8 mouse cellular contexts compared by ENCODE assay signal in genomic region chr15:97054131-97054530, GRCm38 (mm10). TPM values are rescaled to one million over a fixed set of nuclear protein-coding genes. Genes with fewer than 3 reads are reported as not detected.
A peak's percentile ranks its signal among the peaks of the same experiment; 100 is the strongest.
DNase-seq lines count a peak whose midpoint lies in the region; ATAC-seq lines count a peak whose summit lies in the region.
"Had no signal": no experiment of that assay in that cellular context is flagged by ENCODE, and none has a peak within 500 bp of the region (broad histone marks: within the 10 kb centered on the region; RNA-seq: fewer than 3 reads in every experiment).

No protein-coding gene starts in this region.

- WGBS in lung, embryonic 15.5 days = 54% methylated on average over 15 of the region's 15 CpGs
- 49% methylated on average over 15 of the region's 15 CpGs for WGBS in forebrain, embryonic 16.5 days
- 47% methylated on average over 15 of the region's 15 CpGs for WGBS in limb, embryonic 15.5 days
- WGBS in stomach, embryonic 16.5 days = 43% methylated on average over 15 of the region's 15 CpGs

- H3K4me3 ChIP-seq in lung, embryonic 15.5 days = peak overlapping the region; percentile 52
- peak overlapping the region; percentile 28 for H3K4me3 ChIP-seq in forebrain, embryonic 16.5 days (replicated peaks; ENCODE audit: low read length)
- H3K4me3 ChIP-seq in limb, embryonic 15.5 days = peak overlapping the region; percentile 52
- H3K4me3 ChIP-seq in stomach, embryonic 16.5 days (replicated peaks; ENCODE audit: low read length) = peak overlapping the region; percentile 58
- H3K4me3 ChIP-seq: layer of hippocampus, adult 2 months had no signal

- H3K4me2 ChIP-seq in lung, embryonic 15.5 days = peak overlapping the region; percentile 83
- H3K4me2 ChIP-seq in forebrain, embryonic 16.5 days (ENCODE audit: low read length) = peak overlapping the region; percentile 51
- peak overlapping the region; percentile 62 for H3K4me2 ChIP-seq in limb, embryonic 15.5 days
- peak overlapping the region; percentile 57 for H3K4me2 ChIP-seq in stomach, embryonic 16.5 days (ENCODE audit: low read depth, low read length)

- no peak for DNase-seq in lung, postnatal 14 days
- DNase-seq in testis, postnatal 14 days (ENCODE audit: low spot score) = no peak
- DNase-seq in layer of hippocampus, adult 9-10 months (ENCODE audit: low spot score) = no peak

- peaks cover 6% of the 10 kb centered on the region for H3K4me1 ChIP-seq in lung, embryonic 15.5 days
- H3K4me1 ChIP-seq in forebrain, embryonic 16.5 days (replicated peaks; ENCODE audit: control insufficient read depth, insufficient read depth, low read length) = 0 out of 2 replicates have a peak, but pooled peaks cover 9% of the 10 kb centered on the region
- peaks cover 11% of the 10 kb centered on the region; the same call in 1 of the 2 replicates for H3K4me1 ChIP-seq in limb, embryonic 15.5 days
- peaks cover 6% of the 10 kb centered on the region; the same call in 1 of the 2 replicates for H3K4me1 ChIP-seq in stomach, embryonic 16.5 days (ENCODE audit: control insufficient read depth, insufficient read depth, low read length)

- no peaks in the 10 kb centered on the region for H3K36me3 ChIP-seq in lung, embryonic 15.5 days
- no peaks in the 10 kb centered on the region for H3K36me3 ChIP-seq in forebrain, embryonic 16.5 days (ENCODE audit: control insufficient read depth, insufficient read depth)
- H3K36me3 ChIP-seq in limb, embryonic 15.5 days = no peaks in the 10 kb centered on the region
- H3K36me3 ChIP-seq in stomach, embryonic 16.5 days (ENCODE audit: control insufficient read depth, insufficient read depth, low read length) = no peaks in the 10 kb centered on the region

- H3K27me3 ChIP-seq in lung, embryonic 15.5 days = no peaks in the 10 kb centered on the region
- H3K27me3 ChIP-seq in forebrain, embryonic 16.5 days (replicated peaks; ENCODE audit: control insufficient read depth, insufficient read depth, low read length) = no peaks in the 10 kb centered on the region; the same call in 1 of the 2 replicates
- no peaks in the 10 kb centered on the region for H3K27me3 ChIP-seq in limb, embryonic 15.5 days
- H3K27me3 ChIP-seq in stomach, embryonic 16.5 days (ENCODE audit: control insufficient read depth, insufficient read depth, low read length) = no peaks in the 10 kb centered on the region

- no peak for ATAC-seq in lung, embryonic 15.5 days (ENCODE audit: borderline replicate concordance, extremely low read depth, low FRiP score, low TSS enrichment)
- ATAC-seq in forebrain, embryonic 16.5 days = no peak
- no peak for ATAC-seq in limb, embryonic 15.5 days (ENCODE audit: insufficient number of reproducible peaks, low FRiP score, low TSS enrichment, low read depth)
- no peak for ATAC-seq in stomach, embryonic 16.5 days (ENCODE audit: insufficient read depth, low FRiP score)

- H3K9ac ChIP-seq in lung, embryonic 15.5 days = peak overlapping the region; percentile 63
- no peak overlapping the region for H3K9ac ChIP-seq in forebrain, embryonic 16.5 days (replicated peaks; ENCODE audit: low read depth, low read length)
- H3K9ac ChIP-seq in limb, embryonic 15.5 days = peak overlapping the region; percentile 44
- H3K9ac ChIP-seq in stomach, embryonic 16.5 days (ENCODE audit: low read length) = peak overlapping the region; percentile 75

- H3K9me3 ChIP-seq in lung, embryonic 15.5 days = no peaks in the 10 kb centered on the region
- peaks cover 3% of the 10 kb centered on the region; the same call in 1 of the 2 replicates for H3K9me3 ChIP-seq in forebrain, embryonic 16.5 days (ENCODE audit: control insufficient read depth, low read length)
- H3K9me3 ChIP-seq in limb, embryonic 15.5 days = peaks cover 13% of the 10 kb centered on the region; the same call in 1 of the 2 replicates
- peaks cover 5% of the 10 kb centered on the region; the same call in 1 of the 2 replicates for H3K9me3 ChIP-seq in stomach, embryonic 16.5 days (replicated peaks; ENCODE audit: control insufficient read depth, low read length)

- 0 out of 2 replicates have a peak overlapping the region, but pooled peaks have one; percentile 61 for H3K27ac ChIP-seq in lung, embryonic 15.5 days
- no peak overlapping the region for H3K27ac ChIP-seq in forebrain, embryonic 16.5 days (ENCODE audit: low read length)
- peak overlapping the region; percentile 82 for H3K27ac ChIP-seq in limb, embryonic 15.5 days
- no peak overlapping the region for H3K27ac ChIP-seq in stomach, embryonic 16.5 days (ENCODE audit: low read length)
- H3K27ac ChIP-seq: layer of hippocampus, adult 2 months had no signal

RNA-seq across cellular contexts. Expression of gene Slc38a4, which starts 1.6 kb away (rescaled TPM):
- polyA plus RNA-seq in lung, embryonic 15.5 days (2015; fragmentation: Nextera tagmentation; extraction: Ambion mirVana) = 70.0 and 74.0 TPM in 2 replicates
- 3.7 and 5.0 TPM in 2 replicates for polyA plus RNA-seq in forebrain, embryonic 16.5 days (2015; fragmentation: Nextera tagmentation; extraction: Ambion mirVana)
- polyA plus RNA-seq in limb, embryonic 15.5 days (2015; fragmentation: Nextera tagmentation; extraction: Ambion mirVana) = 116 and 120 TPM in 2 replicates
- 51.7 and 63.0 TPM in 2 replicates for polyA plus RNA-seq in stomach, embryonic 16.5 days (2015; fragmentation: Nextera tagmentation; extraction: Ambion mirVana)

Comparison
In these comparisons a context has a peak if more than half of its experiments do, and no peak if none do; other contexts are left out.
1. H3K27ac ChIP-seq: peak in lung, embryonic 15.5 days (single experiment) and limb, embryonic 15.5 days (single experiment); none in forebrain, embryonic 16.5 days (single experiment) and stomach, embryonic 16.5 days (single experiment).
2. Peak in every context shown above with its lines, with median percentiles within 50 percentile points of each other: H3K4me2 ChIP-seq and H3K4me3 ChIP-seq.